Mouse (Mus musculus) brain, embryonic 14.5 days (tissue): ENCODE measurements around the gene 0610030E20Rik.

Source experiments
- CTCF ChIP-seq: fragments of 200-500 bp; IDR thresholded peaks from 2 replicates; pipeline ENCODE4 v1.5.1; 2012; ENCODE audit warnings: inconsistent platforms, mild to moderate bottlenecking, moderate library complexity, borderline replicate concordance; ENCODE audit not compliant: insufficient read depth, insufficient read length; ENCODE audit errors: extremely low read depth
- POLR2A ChIP-seq: fragments of 200-500 bp; IDR thresholded peaks from 2 replicates; pipeline ENCODE4 v1.6.1; 2012; ENCODE audit warnings: mild to moderate bottlenecking, inconsistent platforms, borderline replicate concordance; ENCODE audit not compliant: poor library complexity, insufficient read depth, insufficient read length, severe bottlenecking; ENCODE audit errors: extremely low read depth

- TF ChIP-seq POLR2A (no peak), CTCF (no peak)
Observed at GRCm38 (mm10) chr6:72359891-72360598, 12.9 kb downstream of the 0610030E20Rik start.
